Mouse (Mus musculus): ENCODE results near the gene Ikbkg.

DNA sequence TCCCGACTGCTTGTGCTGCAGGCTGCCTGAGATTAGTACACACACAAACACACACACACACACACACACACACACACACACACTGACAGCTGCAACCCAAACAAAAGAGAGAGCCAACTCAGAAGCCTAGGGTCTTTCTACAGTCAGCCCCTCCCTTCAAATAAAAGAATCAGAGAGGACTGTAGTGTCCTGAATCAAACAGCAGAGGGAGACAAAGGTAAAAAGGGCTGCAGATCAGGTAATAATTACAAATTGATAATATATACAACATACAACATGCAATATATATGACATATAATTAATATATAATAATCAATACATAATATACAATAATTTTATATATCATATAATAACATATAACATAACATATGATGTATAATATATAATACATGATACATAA lies 104.0 kb downstream of the Ikbkg start:
- TF ChIP-seq POLR2A (IDR thresholded peaks at IDR 0.05; ENCODE audit: insufficient read depth, low read depth, low read length) (no peak), CTCF (IDR thresholded peaks at IDR 0.05; ENCODE audit: insufficient read depth, low read depth, low read length) (no peak)

All from olfactory bulb, adult 2 months (tissue).